Mouse (Mus musculus) spleen, postnatal 10 days (tissue): Measurements from ENCODE around the gene Cacna1a.

Experiments
- DNase-seq, 2 experiments: peaks; one replicate each; pipeline ENCODE4 v3.0.0; 2021 to 2022; ENCODE audit warnings: low spot score in 2 of 2

Cacna1a gene

GRCm38 (mm10) chr8:84687003-84687704 lies 298.9 kb downstream of the Cacna1a start:
- DNase-seq = no peak

GRCm38 (mm10) chr8:84687705-84688100 lies 299.5 kb downstream of the Cacna1a start, which contains the start of gene Nacc1:
TSS of gene Nacc1 (minus strand) at chr8:84687862.
- peak; percentile 82 to 94 for DNase-seq

GRCm38 (mm10) chr8:84689091-84689915 lies 301.1 kb downstream of the Cacna1a start:
- DNase-seq = peak; percentile 82 to 91
